9 mouse cellular contexts compared by ENCODE assay signal in genomic region chr6:60555590-60556235, GRCm38 (mm10).
A peak's percentile ranks its signal among the peaks of the same experiment; 100 is the strongest.
DNase-seq lines count a peak whose midpoint lies in the region; ATAC-seq lines count a peak whose summit lies in the region.
"Had no signal": no experiment of that assay in that cellular context is flagged by ENCODE, and none has a peak within 500 bp of the region (broad histone marks: within the 10 kb centered on the region; RNA-seq: fewer than 3 reads in every experiment).

No protein-coding gene starts in this region.

- ATAC-seq in forebrain, embryonic 14.5 days = peak; percentile 48
- peak; percentile 64 for ATAC-seq in midbrain, embryonic 16.5 days

- 0 out of 2 replicates have a peak overlapping the region, but pooled peaks have one; percentile 12 for H3K4me2 ChIP-seq in forebrain, embryonic 14.5 days (ENCODE audit: low read length)
- peak overlapping the region; percentile 42 for H3K4me2 ChIP-seq in midbrain, embryonic 16.5 days (ENCODE audit: low read length)
- H3K4me2 ChIP-seq: heart, embryonic 15.5 days had no signal

- no peaks in the 10 kb centered on the region for H3K27me3 ChIP-seq in forebrain, embryonic 14.5 days (replicated peaks; ENCODE audit: control insufficient read depth, insufficient read depth, low read length)
- no peaks in the 10 kb centered on the region for H3K27me3 ChIP-seq in midbrain, embryonic 16.5 days (ENCODE audit: control insufficient read depth, insufficient read depth, low read depth, low read length)
- H3K27me3 ChIP-seq: heart, embryonic 15.5 days had no signal

- no peak overlapping the region for H3K4me3 ChIP-seq in forebrain, embryonic 14.5 days (ENCODE audit: low read depth, low read length)
- no peak overlapping the region for H3K4me3 ChIP-seq in midbrain, embryonic 16.5 days (ENCODE audit: low read depth, low read length)
- H3K4me3 ChIP-seq: heart, embryonic 15.5 days had no signal

- no peaks in the 10 kb centered on the region for H3K36me3 ChIP-seq in forebrain, embryonic 14.5 days (ENCODE audit: control insufficient read depth, insufficient read depth, low read length)
- H3K36me3 ChIP-seq in midbrain, embryonic 16.5 days (ENCODE audit: control insufficient read depth, insufficient read depth, low read length) = no peaks in the 10 kb centered on the region
- H3K36me3 ChIP-seq: heart, embryonic 15.5 days had no signal

- H3K9me3 ChIP-seq in forebrain, embryonic 14.5 days (replicated peaks; ENCODE audit: control insufficient read depth, low read length) = no peaks in the 10 kb centered on the region
- peaks cover 3% of the 10 kb centered on the region; the same call in 1 of the 2 replicates for H3K9me3 ChIP-seq in midbrain, embryonic 16.5 days (replicated peaks; ENCODE audit: control insufficient read depth, low read length, poor library complexity, severe bottlenecking)

- WGBS in forebrain, embryonic 14.5 days = 43% methylated on average over 9 of the region's 9 CpGs
- WGBS in midbrain, embryonic 16.5 days = 38% methylated on average over 9 of the region's 9 CpGs

- no peak overlapping the region for H3K9ac ChIP-seq in forebrain, embryonic 14.5 days (ENCODE audit: low read length)
- H3K9ac ChIP-seq in midbrain, embryonic 16.5 days (ENCODE audit: low read depth, low read length) = no peak overlapping the region
- H3K9ac ChIP-seq: heart, embryonic 15.5 days had no signal

- no peak overlapping the region for H3K27ac ChIP-seq in forebrain, embryonic 14.5 days (ENCODE audit: low read depth, low read length)
- H3K27ac ChIP-seq in midbrain, embryonic 16.5 days (ENCODE audit: low read length) = no peak overlapping the region
- H3K27ac ChIP-seq: heart, embryonic 15.5 days had no signal

- H3K4me1 ChIP-seq in forebrain, embryonic 14.5 days (ENCODE audit: control insufficient read depth, insufficient read depth, low read length) = no peaks in the 10 kb centered on the region
- H3K4me1 ChIP-seq in midbrain, embryonic 16.5 days (ENCODE audit: control insufficient read depth, insufficient read depth, low read length) = no peaks in the 10 kb centered on the region
- H3K4me1 ChIP-seq: heart, embryonic 15.5 days had no signal

- DNase-seq in heart, adult 18-20 months = peak; percentile 7 to 12
- DNase-seq in heart, adult 9 months (ENCODE audit: low spot score in 2 of 2) = no peak
- peak; percentile 69 for DNase-seq in ZHBTc4 (ENCODE audit: low read depth, low spot score)
- peak; percentile 78 for DNase-seq in forebrain, embryonic 14.5 days (ENCODE audit: low spot score)
- DNase-seq in layer of hippocampus, adult 11-12 months (ENCODE audit: low spot score) = peak; percentile 29
- DNase-seq in urinary bladder, postnatal 36 days (ENCODE audit: low spot score in 2 of 2) = no peak
- DNase-seq in urinary bladder, adult 18-20 months (ENCODE audit: low spot score in 2 of 2) = no peak

Comparison
In these comparisons a context has a peak if more than half of its experiments do, and no peak if none do; other contexts are left out.
1. DNase-seq: peak in heart, adult 18-20 months (2 of 2), ZHBTc4 (single experiment), forebrain, embryonic 14.5 days (single experiment) and layer of hippocampus, adult 11-12 months (single experiment); none in heart, adult 9 months (0 of 2), urinary bladder, postnatal 36 days (0 of 2) and urinary bladder, adult 18-20 months (0 of 2).